Mouse (Mus musculus) heart, embryonic 13.5 days (tissue): Measurements from ENCODE around the gene Mbnl2. TPM values are rescaled to one million over a fixed set of nuclear protein-coding genes. Genes with fewer than 3 reads are reported as not detected.

ENCODE experiments used
- ATAC-seq: fragments of 200-750 bp; cut with Nextera tagmentation; 2 replicates; pipeline ENCODE4 v1.8.0; 2017; ENCODE audit warnings: moderate TSS enrichment; ENCODE audit not compliant: insufficient number of reproducible peaks, low FRiP score, low TSS enrichment; ENCODE audit errors: extremely low read depth
- H3K27ac ChIP-seq: fragments of 300-500 bp; sonication (generic); replicated peaks from 2 replicates; pipeline ENCODE4 v1.5.1; 2015; ENCODE audit warnings: moderate library complexity, mild to moderate bottlenecking, inconsistent platforms
- H3K27me3 ChIP-seq: fragments of 300-500 bp; sonication (generic); replicated peaks from 2 replicates; pipeline ENCODE4 v1.6.1; 2015; ENCODE audit warnings: mild to moderate bottlenecking, inconsistent platforms
- H3K36me3 ChIP-seq: fragments of 300-500 bp; sonication (generic); 2 replicates; pipeline ENCODE4 v1.6.1; 2015; ENCODE audit warnings: mild to moderate bottlenecking, inconsistent platforms
- H3K4me1 ChIP-seq: fragments of 300-500 bp; sonication (generic); 2 replicates; pipeline ENCODE4 v1.6.1; 2015; ENCODE audit warnings: inconsistent platforms
- H3K4me2 ChIP-seq: fragments of 300-500 bp; sonication (generic); 2 replicates; pipeline ENCODE4 v1.6.1; 2015; ENCODE audit warnings: inconsistent platforms, mild to moderate bottlenecking, moderate library complexity
- H3K4me3 ChIP-seq: fragments of 300-500 bp; sonication (generic); 2 replicates; pipeline ENCODE4 v1.5.1; 2015; ENCODE audit warnings: moderate library complexity, mild to moderate bottlenecking, inconsistent platforms
- H3K9ac ChIP-seq: fragments of 300-500 bp; sonication (generic); 2 replicates; pipeline ENCODE4 v1.6.1; 2015; ENCODE audit warnings: inconsistent platforms, mild to moderate bottlenecking, moderate library complexity
- H3K9me3 ChIP-seq: fragments of 300-500 bp; sonication (generic); 2 replicates; pipeline ENCODE4 v1.6.1; 2016; ENCODE audit warnings: inconsistent platforms
- WGBS: fragments of 180-500 bp; shearing (Covaris S2); methylation state at CpG from one replicate; pipeline ENCODE4 v1.1.7; 2015; ENCODE audit warnings: mixed read lengths; 5-methylcytosine and 5-hydroxymethylcytosine counted together
- polyA plus RNA-seq: library from polyadenylated mRNA; unstranded; fragments of >200 nt; fragmentation: Nextera tagmentation; extraction: Ambion mirVana; gene quantifications from 2 replicates; pipeline ENCODE4 v1.2.1, GENCODE M21; 2015

Gene Mbnl2
- polyA plus RNA-seq, 1 experiment from 2014 or later = 88.9 TPM

GRCm38 (mm10) chr14:120404364-120404763, 128.9 kb downstream of the Mbnl2 start:
- H3K27ac ChIP-seq = no peak overlapping the region
- no peak overlapping the region for H3K4me2 ChIP-seq
- H3K9me3 ChIP-seq = no peaks in the 10 kb centered on the region
- no peak for ATAC-seq
- peaks cover 15% of the 10 kb centered on the region for H3K4me1 ChIP-seq
- 89% methylated on average over 7 of the region's 7 CpGs for whole genome bisulfite sequencing
- H3K4me3 ChIP-seq = no peak overlapping the region
- H3K36me3 ChIP-seq = peaks cover 89% of the 10 kb centered on the region
- H3K27me3 ChIP-seq = no peaks in the 10 kb centered on the region
- H3K9ac ChIP-seq = no peak overlapping the region

GRCm38 (mm10) chr14:120404811-120405582, 129.5 kb downstream of the Mbnl2 start:
- H3K9me3 ChIP-seq = no peaks in the 10 kb centered on the region
- WGBS = 81% methylated on average over 17 of the region's 17 CpGs

GRCm38 (mm10) chr14:120405597-120405996, 130.1 kb downstream of the Mbnl2 start:
- no peak overlapping the region for H3K9ac ChIP-seq
- ATAC-seq = no peak
- peak overlapping the region; percentile 53 for H3K27ac ChIP-seq
- WGBS = 71% methylated on average over 3 of the region's 3 CpGs
- H3K4me3 ChIP-seq = no peak overlapping the region
- H3K4me1 ChIP-seq = peaks cover 15% of the 10 kb centered on the region
- H3K36me3 ChIP-seq = peaks cover 89% of the 10 kb centered on the region
- H3K9me3 ChIP-seq = no peaks in the 10 kb centered on the region
- H3K27me3 ChIP-seq = no peaks in the 10 kb centered on the region
- no peak overlapping the region for H3K4me2 ChIP-seq

More at GRCm38 (mm10) chr14:120404811-120405582, 129.5 kb downstream of the Mbnl2 start:
- H3K9ac ChIP-seq = no peak overlapping the region
- H3K36me3 ChIP-seq = peaks cover 89% of the 10 kb centered on the region
- H3K27me3 ChIP-seq = no peaks in the 10 kb centered on the region
- peaks cover 15% of the 10 kb centered on the region for H3K4me1 ChIP-seq
- H3K27ac ChIP-seq = no peak overlapping the region
- ATAC-seq = no peak
- no peak overlapping the region for H3K4me2 ChIP-seq
- H3K4me3 ChIP-seq = no peak overlapping the region

- no peak for ATAC-seq
- peak overlapping the region; percentile 53; the same call in 1 of the 2 replicates for H3K27ac ChIP-seq
- H3K27me3 ChIP-seq = no peaks in the 10 kb centered on the region
- H3K4me2 ChIP-seq = no peak overlapping the region
- H3K9me3 ChIP-seq = no peaks in the 10 kb centered on the region
- WGBS = 52% methylated on average over 6 of the region's 6 CpGs
- no peak overlapping the region for H3K4me3 ChIP-seq
- peaks cover 89% of the 10 kb centered on the region for H3K36me3 ChIP-seq
- no peak overlapping the region for H3K9ac ChIP-seq
- H3K4me1 ChIP-seq = peaks cover 15% of the 10 kb centered on the region
Observed at GRCm38 (mm10) chr14:120406271-120406670, 130.8 kb downstream of the Mbnl2 start.

- ATAC-seq = no peak
- WGBS = 53% methylated on average over 8 of the region's 8 CpGs
- H3K4me2 ChIP-seq = no peak overlapping the region
- 0 out of 2 replicates have a peak overlapping the region, but pooled peaks have one; percentile 53 for H3K27ac ChIP-seq
- no peak overlapping the region for H3K9ac ChIP-seq
- peaks cover 87% of the 10 kb centered on the region for H3K36me3 ChIP-seq
- no peaks in the 10 kb centered on the region for H3K27me3 ChIP-seq
- H3K9me3 ChIP-seq = no peaks in the 10 kb centered on the region
- peaks cover 15% of the 10 kb centered on the region for H3K4me1 ChIP-seq
- H3K4me3 ChIP-seq = no peak overlapping the region
Observed at GRCm38 (mm10) chr14:120406820-120407219, 131.4 kb downstream of the Mbnl2 start.

GRCm38 (mm10) chr14:120409854-120410253, 134.4 kb downstream of the Mbnl2 start:
- Histone ChIP-seq H3K4me1 (peaks cover 15% of the 10 kb centered on the region), H3K4me2 (no peak overlapping the region), H3K27me3 (no peaks in the 10 kb centered on the region), H3K27ac (no peak overlapping the region), H3K36me3 (peaks cover 83% of the 10 kb centered on the region), H3K9ac (no peak overlapping the region), H3K9me3 (no peaks in the 10 kb centered on the region), H3K4me3 (no peak overlapping the region)
- 89% methylated on average over 10 of the region's 10 CpGs for WGBS
- no peak for ATAC-seq

GRCm38 (mm10) chr14:120416886-120417285, 141.4 kb downstream of the Mbnl2 start:
- H3K36me3 ChIP-seq = peaks cover 83% of the 10 kb centered on the region

GRCm38 (mm10) chr14:120418964-120419363, 143.5 kb downstream of the Mbnl2 start:
- Histone ChIP-seq H3K4me3 (no peak overlapping the region), H3K4me1 (no peaks in the 10 kb centered on the region), H3K4me2 (no peak overlapping the region), H3K9ac (no peak overlapping the region), H3K9me3 (no peaks in the 10 kb centered on the region), H3K27me3 (no peaks in the 10 kb centered on the region), H3K36me3 (peaks cover 88% of the 10 kb centered on the region), H3K27ac (no peak overlapping the region)
- 72% methylated on average over 14 of the region's 14 CpGs for WGBS
- ATAC-seq = no peak

More at GRCm38 (mm10) chr14:120416886-120417285, 141.4 kb downstream of the Mbnl2 start:
- no peak overlapping the region for H3K27ac ChIP-seq
- no peaks in the 10 kb centered on the region for H3K27me3 ChIP-seq
- 74% methylated on average over 9 of the region's 9 CpGs for WGBS
- H3K9ac ChIP-seq = no peak overlapping the region
- no peak for ATAC-seq
- H3K4me2 ChIP-seq = no peak overlapping the region
- H3K4me1 ChIP-seq = no peaks in the 10 kb centered on the region
- H3K9me3 ChIP-seq = no peaks in the 10 kb centered on the region
- no peak overlapping the region for H3K4me3 ChIP-seq

- Histone ChIP-seq H3K4me3 (no peak overlapping the region), H3K27me3 (no peaks in the 10 kb centered on the region), H3K9me3 (peaks cover 14% of the 10 kb centered on the region; the same call in 1 of the 2 replicates), H3K9ac (no peak overlapping the region), H3K36me3 (peaks cover 62% of the 10 kb centered on the region), H3K27ac (no peak overlapping the region), H3K4me1 (no peaks in the 10 kb centered on the region), H3K4me2 (no peak overlapping the region)
- no peak for ATAC-seq
- 77% methylated on average over 5 of the region's 5 CpGs for WGBS
Observed at GRCm38 (mm10) chr14:120428497-120428896, 153.0 kb downstream of the Mbnl2 start.

- Histone ChIP-seq H3K4me3 (no peak overlapping the region), H3K9me3 (no peaks in the 10 kb centered on the region), H3K27ac (no peak overlapping the region), H3K4me2 (no peak overlapping the region), H3K4me1 (no peaks in the 10 kb centered on the region), H3K9ac (no peak overlapping the region), H3K36me3 (peaks cover 60% of the 10 kb centered on the region), H3K27me3 (no peaks in the 10 kb centered on the region)
- no peak for ATAC-seq
Observed at GRCm38 (mm10) chr14:120432773-120433172, 157.3 kb downstream of the Mbnl2 start.

- Histone ChIP-seq H3K4me3 (no peak overlapping the region), H3K36me3 (peaks cover 58% of the 10 kb centered on the region), H3K4me1 (no peaks in the 10 kb centered on the region), H3K9ac (no peak overlapping the region), H3K27me3 (no peaks in the 10 kb centered on the region), H3K4me2 (no peak overlapping the region), H3K9me3 (no peaks in the 10 kb centered on the region), H3K27ac (no peak overlapping the region)
- 75% methylated on average over 8 of the region's 8 CpGs for WGBS
- ATAC-seq = no peak
Observed at GRCm38 (mm10) chr14:120433931-120434398, 158.5 kb downstream of the Mbnl2 start.

- Histone ChIP-seq H3K4me3 (no peak overlapping the region), H3K27ac (no peak overlapping the region), H3K4me2 (no peak overlapping the region), H3K9me3 (peaks cover 3% of the 10 kb centered on the region; the same call in 1 of the 2 replicates), H3K9ac (no peak overlapping the region), H3K36me3 (peaks cover 57% of the 10 kb centered on the region), H3K4me1 (no peaks in the 10 kb centered on the region), H3K27me3 (no peaks in the 10 kb centered on the region)
- no peak for ATAC-seq
- 81% methylated on average over 1 of the region's 1 CpGs for WGBS
Observed at GRCm38 (mm10) chr14:120434831-120435230, 159.4 kb downstream of the Mbnl2 start.
